Mouse (Mus musculus) small intestine, adult 2 months (tissue): Measurements from ENCODE around the gene Gm20388. TPM values are rescaled to one million over a fixed set of nuclear protein-coding genes. Genes with fewer than 3 reads are reported as not detected.
A peak's percentile ranks its signal among the peaks of the same experiment; 100 is the strongest.

Experiments
- H3K27ac ChIP-seq: fragments of 200-500 bp; 2 replicates; pipeline ENCODE4 v1.5.1; 2012; ENCODE audit warnings: low read depth, low read length, control low read depth, inconsistent platforms; ENCODE audit not compliant: insufficient read depth
- H3K27me3 ChIP-seq: fragments of 200-500 bp; 2 replicates; pipeline ENCODE4 v1.6.1; 2012; ENCODE audit warnings: mild to moderate bottlenecking, moderate library complexity, low read length, inconsistent platforms; ENCODE audit not compliant: control insufficient read depth, insufficient read depth
- H3K36me3 ChIP-seq: fragments of 200-500 bp; 2 replicates; pipeline ENCODE4 v1.6.1; 2012; ENCODE audit warnings: mild to moderate bottlenecking, low read length, control low read depth, inconsistent platforms; ENCODE audit not compliant: control insufficient read depth, insufficient read depth
- H3K4me1 ChIP-seq: fragments of 200-500 bp; 2 replicates; pipeline ENCODE4 v1.6.1; 2012; ENCODE audit warnings: low read length, inconsistent platforms, mixed read lengths; ENCODE audit not compliant: control insufficient read depth, insufficient read depth, insufficient read length
- H3K4me3 ChIP-seq: fragments of 200-500 bp; 2 replicates; pipeline ENCODE4 v1.5.1; 2012; ENCODE audit warnings: low read depth, mild to moderate bottlenecking, control low read depth, inconsistent platforms, low read length, moderate library complexity
- CTCF ChIP-seq: fragments of 200-500 bp; IDR thresholded peaks from 2 replicates; pipeline ENCODE4 v1.5.1; 2012; ENCODE audit warnings: low read depth, mild to moderate bottlenecking, control low read depth, inconsistent platforms, low read length, moderate library complexity, mixed read lengths; ENCODE audit not compliant: insufficient replicate concordance, insufficient read length; ENCODE audit errors: extremely low read depth
- POLR2A ChIP-seq: fragments of 200-500 bp; IDR thresholded peaks from 2 replicates; pipeline ENCODE4 v1.6.1; 2012; ENCODE audit warnings: low read depth, mild to moderate bottlenecking, control low read depth, inconsistent platforms, low read length, moderate library complexity
- WGBS: fragments of 180-500 bp; shearing (Covaris S2); methylation state at CpG from one replicate; pipeline ENCODE4 v1.1.7; 2018; 5-methylcytosine and 5-hydroxymethylcytosine counted together
- polyA plus RNA-seq: library from polyadenylated mRNA; depleted of rRNA; stranded (reverse); fragments of >200 nt; gene quantifications from 2 replicates; pipeline ENCODE4 v1.2.3, GENCODE M21; 2012

Gene Gm20388
- polyA plus RNA-seq, 1 experiment, result 37.3 TPM

GRCm38 (mm10) chr8:122178392-122178890 lies 2267.8 kb downstream of the Gm20388 start:
- 73% methylated on average over 4 of the region's 4 CpGs for WGBS
- H3K27me3 ChIP-seq, result 0 out of 2 replicates have a peak, but pooled peaks cover 2% of the 10 kb centered on the region
- no peak overlapping the region for H3K27ac ChIP-seq
- TF ChIP-seq CTCF (no peak), POLR2A (no peak)
- H3K36me3 ChIP-seq, result no peaks in the 10 kb centered on the region
- H3K4me1 ChIP-seq, result peaks cover 4% of the 10 kb centered on the region; the same call in 1 of the 2 replicates
- no peak overlapping the region for H3K4me3 ChIP-seq

GRCm38 (mm10) chr8:122179354-122179753 lies 2268.7 kb downstream of the Gm20388 start:
- H3K4me1 ChIP-seq, result peaks cover 4% of the 10 kb centered on the region; the same call in 1 of the 2 replicates
- TF ChIP-seq POLR2A, result no peak
- TF ChIP-seq CTCF, result no peak
- 0 out of 2 replicates have a peak, but pooled peaks cover 2% of the 10 kb centered on the region for H3K27me3 ChIP-seq
- no peaks in the 10 kb centered on the region for H3K36me3 ChIP-seq
- WGBS, result 65% methylated on average over 7 of the region's 7 CpGs
- H3K4me3 ChIP-seq, result no peak overlapping the region
- H3K27ac ChIP-seq, result no peak overlapping the region

- TF ChIP-seq CTCF, result no peak
- TF ChIP-seq POLR2A, result no peak
- peaks cover 4% of the 10 kb centered on the region; the same call in 1 of the 2 replicates for H3K4me1 ChIP-seq
- no peak overlapping the region for H3K4me3 ChIP-seq
- no peaks in the 10 kb centered on the region for H3K36me3 ChIP-seq
- no peak overlapping the region for H3K27ac ChIP-seq
- WGBS, result 60% methylated on average over 9 of the region's 9 CpGs
- H3K27me3 ChIP-seq, result 0 out of 2 replicates have a peak, but pooled peaks cover 2% of the 10 kb centered on the region
These were observed 2269.5 kb downstream of the Gm20388 start for GRCm38 (mm10) chr8:122180116-122180515.

- peaks cover 4% of the 10 kb centered on the region; the same call in 1 of the 2 replicates for H3K4me1 ChIP-seq
- WGBS, result 61% methylated on average over 9 of the region's 9 CpGs
- H3K27me3 ChIP-seq, result 0 out of 2 replicates have a peak, but pooled peaks cover 2% of the 10 kb centered on the region
- no peak for TF ChIP-seq POLR2A
- TF ChIP-seq CTCF, result no peak
- H3K27ac ChIP-seq, result peak overlapping the region; percentile 62
- H3K4me3 ChIP-seq, result no peak overlapping the region
- H3K36me3 ChIP-seq, result no peaks in the 10 kb centered on the region
These were observed 2270.8 kb downstream of the Gm20388 start for GRCm38 (mm10) chr8:122181414-122181813.

GRCm38 (mm10) chr8:122181991-122182390 lies 2271.3 kb downstream of the Gm20388 start:
- H3K27ac ChIP-seq, result peak overlapping the region; percentile 62
- no peaks in the 10 kb centered on the region for H3K36me3 ChIP-seq
- peaks cover 4% of the 10 kb centered on the region; the same call in 1 of the 2 replicates for H3K4me1 ChIP-seq
- WGBS, result 55% methylated on average over 9 of the region's 9 CpGs
- no peak overlapping the region; the same call in 1 of the 2 replicates for H3K4me3 ChIP-seq
- H3K27me3 ChIP-seq, result 0 out of 2 replicates have a peak, but pooled peaks cover 2% of the 10 kb centered on the region
- TF ChIP-seq POLR2A (no peak), CTCF (no peak)

- TF ChIP-seq POLR2A, result no peak
- no peak for TF ChIP-seq CTCF
- Histone ChIP-seq H3K4me1 (no peaks in the 10 kb centered on the region; the same call in none of the 2 replicates), H3K36me3 (no peaks in the 10 kb centered on the region), H3K27me3 (no peaks in the 10 kb centered on the region), H3K4me3 (no peak overlapping the region), H3K27ac (no peak overlapping the region)
- 84% methylated on average over 19 of the region's 19 CpGs for WGBS
These were observed 2275.8 kb downstream of the Gm20388 start for GRCm38 (mm10) chr8:122186363-122186974.

GRCm38 (mm10) chr8:122187271-122187670 lies 2276.6 kb downstream of the Gm20388 start:
- Histone ChIP-seq H3K27ac (no peak overlapping the region), H3K4me1 (no peaks in the 10 kb centered on the region; the same call in 1 of the 2 replicates), H3K27me3 (no peaks in the 10 kb centered on the region), H3K36me3 (no peaks in the 10 kb centered on the region), H3K4me3 (no peak overlapping the region)
- TF ChIP-seq CTCF (no peak), POLR2A (no peak)
- WGBS, result 64% methylated on average over 4 of the region's 4 CpGs
